Mouse (Mus musculus): ENCODE measurements at regions not wholly inside any gene's neighbourhood (a gene's known extent, or its start where the extent isn't known, plus 50 kb on each side); places are given as distances from the start of the nearest gene placed in this dataset.

DNA sequence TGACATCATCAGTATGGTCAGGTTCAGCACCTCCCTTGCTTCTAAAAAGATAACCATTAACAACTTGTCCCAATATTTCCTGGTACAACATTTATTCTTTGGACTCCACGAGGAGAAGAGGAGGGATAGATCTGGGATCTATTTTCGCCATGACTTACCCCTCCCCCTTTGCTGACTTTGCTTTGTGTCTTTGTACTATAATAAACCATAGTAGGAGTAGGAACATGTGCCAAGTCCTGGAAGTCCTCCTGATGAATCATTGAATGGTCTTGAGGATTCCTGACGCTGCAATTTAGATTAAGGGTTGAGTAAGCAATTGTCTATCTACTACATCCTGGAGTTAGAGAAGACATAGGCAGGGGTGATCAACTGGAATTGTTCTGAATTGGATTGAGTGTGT is 71.2 kb downstream of the Rbm11 start:
- no peak for DNase-seq (ENCODE audit: low spot score in 2 of 2)

GRCm38 (mm10) chr16:75667589-75667988 is 74.9 kb downstream of the Rbm11 start:
- peak; percentile 11 to 31 for DNase-seq (ENCODE audit: low spot score in 2 of 2)

DNA sequence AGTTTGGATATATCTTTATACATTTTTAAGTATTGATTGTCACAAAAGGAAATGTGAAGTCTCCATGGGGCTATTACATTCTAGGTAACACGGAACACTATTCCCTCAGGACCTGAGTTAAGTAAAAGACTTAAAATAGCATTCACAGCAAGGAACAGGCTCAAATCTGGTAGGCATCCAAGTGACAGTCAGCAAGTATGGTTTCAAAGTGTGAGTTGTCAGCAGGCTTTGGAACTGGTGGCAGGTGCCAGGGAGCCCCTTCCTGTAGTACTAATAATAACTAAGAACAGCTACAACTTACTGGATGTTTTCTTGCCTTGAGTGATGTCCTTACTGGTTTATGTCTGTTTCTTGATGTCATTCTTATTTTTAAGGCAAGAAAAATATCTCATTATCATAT is 79.5 kb downstream of the Rbm11 start:
- DNase-seq (ENCODE audit: low spot score in 2 of 2): no peak

DNA sequence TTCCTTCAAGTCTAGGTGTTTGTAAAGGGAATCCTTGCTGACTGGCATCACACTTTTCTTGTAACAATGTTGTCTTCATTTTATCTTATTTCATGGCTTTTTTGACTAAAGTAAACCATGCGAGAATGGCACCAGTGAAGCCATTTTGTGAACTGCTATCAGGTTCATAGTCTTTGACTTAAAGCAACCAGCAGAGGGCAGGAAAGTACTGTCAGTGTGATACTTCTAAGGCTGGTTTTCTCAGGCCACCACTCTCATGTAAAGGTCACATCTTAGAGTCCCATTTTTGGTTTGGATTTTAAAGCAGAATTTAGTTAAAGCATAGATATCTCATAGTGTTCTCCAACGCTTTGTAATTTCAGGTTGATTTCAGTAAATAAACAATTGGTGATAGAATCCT is 83.2 kb downstream of the Rbm11 start:
- DNase-seq (ENCODE audit: low spot score in 2 of 2): peak in 1 of 2 experiments; percentile 7

- no peak for DNase-seq (ENCODE audit: low spot score in 2 of 2)
Measured at GRCm38 (mm10) chr16:75677180-75677579, 84.5 kb downstream of the Rbm11 start.
